Mouse (Mus musculus) midbrain, postnatal 0 days (tissue): ENCODE data around the gene Man1c1. TPM values are rescaled to one million over a fixed set of nuclear protein-coding genes. Genes with fewer than 3 reads are reported as not detected.

Source experiments
- ATAC-seq: fragments of 200-750 bp; cut with Nextera tagmentation; 2 replicates; pipeline ENCODE4 v1.8.0; 2017; ENCODE audit warnings: moderate number of reproducible peaks, mild to moderate bottlenecking, moderate TSS enrichment, moderate library complexity; ENCODE audit not compliant: low FRiP score
- DNase-seq: peaks from one replicate; pipeline ENCODE4 v3.0.0-alpha.2; 2015; ENCODE audit warnings: low spot score
- H3K27ac ChIP-seq: fragments of 300-500 bp; sonication (generic); 2 replicates; pipeline ENCODE4 v1.5.1; 2014; ENCODE audit warnings: low read depth, mild to moderate bottlenecking, low read length, mixed read lengths
- H3K27me3 ChIP-seq: fragments of 300-500 bp; sonication (generic); 2 replicates; pipeline ENCODE4 v1.6.1; 2014; ENCODE audit warnings: low read length, control low read depth, mixed read lengths; ENCODE audit not compliant: insufficient read depth
- H3K36me3 ChIP-seq: fragments of 300-500 bp; sonication (generic); 2 replicates; pipeline ENCODE4 v1.6.1; 2014; ENCODE audit warnings: low read length, control low read depth, mixed read lengths; ENCODE audit not compliant: insufficient read depth
- H3K4me1 ChIP-seq: fragments of 300-500 bp; sonication (generic); 2 replicates; pipeline ENCODE4 v1.6.1; 2014; ENCODE audit warnings: mild to moderate bottlenecking, control low read depth, antibody characterized with exemption, low read length, mixed read lengths; ENCODE audit not compliant: insufficient read depth
- H3K4me2 ChIP-seq: fragments of 300-500 bp; sonication (generic); 2 replicates; pipeline ENCODE4 v1.6.1; 2014; ENCODE audit warnings: low read depth, mild to moderate bottlenecking, low read length, mixed read lengths; ENCODE audit not compliant: poor library complexity, severe bottlenecking
- H3K4me3 ChIP-seq: fragments of 300-500 bp; sonication (generic); 2 replicates; pipeline ENCODE4 v1.5.1; 2014; ENCODE audit warnings: low read depth, mild to moderate bottlenecking, low read length, moderate library complexity
- H3K9ac ChIP-seq: fragments of 300-500 bp; sonication (generic); replicated peaks from 2 replicates; pipeline ENCODE4 v1.6.1; 2014; ENCODE audit warnings: mild to moderate bottlenecking, low read length, moderate library complexity, mixed read lengths; ENCODE audit not compliant: poor library complexity, severe bottlenecking
- H3K9me3 ChIP-seq: fragments of 300-500 bp; sonication (generic); 2 replicates; pipeline ENCODE4 v1.6.1; 2016; ENCODE audit warnings: low read length, control low read depth
- CTCF ChIP-seq: IDR thresholded peaks from 2 replicates; pipeline ENCODE4 v1.5.1; 2016; ENCODE audit warnings: antibody characterized with exemption, mild to moderate bottlenecking
- WGBS: fragments of 180-500 bp; shearing (Covaris S2); extraction: QIAGEN DNeasy Blood & Tissue Kit; methylation state at CpG from one replicate; pipeline ENCODE4 v1.1.7; 2014; 5-methylcytosine and 5-hydroxymethylcytosine counted together
- polyA plus RNA-seq: library from polyadenylated mRNA; unstranded; fragments of >200 nt; fragmentation: Nextera tagmentation; extraction: Ambion mirVana; gene quantifications from 2 replicates; pipeline ENCODE4 v1.2.1, GENCODE M21; 2015
- total RNA-seq: library from RNA; depleted of rRNA; stranded (reverse); fragments of >200 nt; gene quantifications from 2 replicates; pipeline ENCODE4 v1.2.3, GENCODE M21; 2014

Gene Man1c1
- total and polyA plus RNA-seq, 2 experiments from 2014 or later, result 3.4 to 28.7 TPM

- H3K4me3 ChIP-seq, result no peak overlapping the region
- no peak overlapping the region for H3K9ac ChIP-seq
- ATAC-seq, result no peak
- no peaks in the 10 kb centered on the region for H3K27me3 ChIP-seq
- DNase-seq, result no peak
- WGBS, result 92% methylated on average over 4 of the region's 4 CpGs
- no peak for TF ChIP-seq CTCF
- no peak overlapping the region for H3K4me2 ChIP-seq
- H3K9me3 ChIP-seq, result no peaks in the 10 kb centered on the region
- no peaks in the 10 kb centered on the region for H3K4me1 ChIP-seq
- H3K27ac ChIP-seq, result no peak overlapping the region
- no peaks in the 10 kb centered on the region for H3K36me3 ChIP-seq
These were observed 36.1 kb upstream of the Man1c1 start for GRCm38 (mm10) chr4:134740186-134740585.

- Histone ChIP-seq H3K27me3 (no peaks in the 10 kb centered on the region), H3K9me3 (no peaks in the 10 kb centered on the region), H3K9ac (no peak overlapping the region), H3K4me3 (no peak overlapping the region), H3K27ac (no peak overlapping the region), H3K4me2 (no peak overlapping the region), H3K4me1 (no peaks in the 10 kb centered on the region), H3K36me3 (no peaks in the 10 kb centered on the region)
- DNase-seq (no peak), ATAC-seq (no peak)
- 87% methylated on average over 3 of the region's 3 CpGs for WGBS
- no peak for TF ChIP-seq CTCF
These were observed 35.4 kb upstream of the Man1c1 start for GRCm38 (mm10) chr4:134739530-134739929.

GRCm38 (mm10) chr4:134737365-134737910, 33.3 kb upstream of the Man1c1 start:
- Histone ChIP-seq H3K9me3 (no peaks in the 10 kb centered on the region), H3K4me1 (no peaks in the 10 kb centered on the region), H3K9ac (no peak overlapping the region), H3K36me3 (no peaks in the 10 kb centered on the region), H3K27ac (no peak overlapping the region), H3K27me3 (no peaks in the 10 kb centered on the region), H3K4me2 (no peak overlapping the region), H3K4me3 (no peak overlapping the region)
- ATAC-seq (no peak), DNase-seq (peak; percentile 40)
- TF ChIP-seq CTCF, result no peak
- WGBS, result 58% methylated on average over 14 of the region's 14 CpGs

GRCm38 (mm10) chr4:134736147-134736546, 32.1 kb upstream of the Man1c1 start:
- H3K4me2 ChIP-seq, result no peak overlapping the region
- DNase-seq (no peak), ATAC-seq (no peak)
- no peaks in the 10 kb centered on the region for H3K4me1 ChIP-seq
- 67% methylated on average over 7 of the region's 7 CpGs for WGBS
- H3K36me3 ChIP-seq, result no peaks in the 10 kb centered on the region
- no peaks in the 10 kb centered on the region for H3K27me3 ChIP-seq
- H3K27ac ChIP-seq, result no peak overlapping the region
- H3K9me3 ChIP-seq, result no peaks in the 10 kb centered on the region
- no peak overlapping the region for H3K4me3 ChIP-seq
- no peak for TF ChIP-seq CTCF
- H3K9ac ChIP-seq, result no peak overlapping the region

GRCm38 (mm10) chr4:134734629-134735081, 30.6 kb upstream of the Man1c1 start:
- Histone ChIP-seq H3K27ac (no peak overlapping the region), H3K4me3 (no peak overlapping the region), H3K36me3 (no peaks in the 10 kb centered on the region), H3K4me1 (no peaks in the 10 kb centered on the region), H3K4me2 (no peak overlapping the region), H3K9ac (no peak overlapping the region), H3K9me3 (no peaks in the 10 kb centered on the region), H3K27me3 (no peaks in the 10 kb centered on the region)
- 51% methylated on average over 9 of the region's 9 CpGs for WGBS
- no peak for ATAC-seq
- TF ChIP-seq CTCF, result no peak
- no peak for DNase-seq

GRCm38 (mm10) chr4:134734038-134734628, 30.0 kb upstream of the Man1c1 start:
- no peak overlapping the region for H3K27ac ChIP-seq
- TF ChIP-seq CTCF, result no peak
- no peak overlapping the region for H3K4me2 ChIP-seq
- ATAC-seq (no peak), DNase-seq (no peak)
- H3K27me3 ChIP-seq, result no peaks in the 10 kb centered on the region
- 8% methylated on average over 11 of the region's 13 CpGs for WGBS
- no peaks in the 10 kb centered on the region for H3K36me3 ChIP-seq
- no peaks in the 10 kb centered on the region for H3K4me1 ChIP-seq
- no peaks in the 10 kb centered on the region for H3K9me3 ChIP-seq
- H3K4me3 ChIP-seq, result no peak overlapping the region
- no peak overlapping the region for H3K9ac ChIP-seq
